Mouse (Mus musculus): ENCODE measurements around the gene Usp30. TPM values are rescaled to one million over a fixed set of nuclear protein-coding genes. Genes with fewer than 3 reads are reported as not detected.
A peak's percentile ranks its signal among the peaks of the same experiment; 100 is the strongest.

The Usp30 gene
- total RNA-seq, 2 experiments from 2014 or later, result 0.60 to 6.3 TPM

DNA sequence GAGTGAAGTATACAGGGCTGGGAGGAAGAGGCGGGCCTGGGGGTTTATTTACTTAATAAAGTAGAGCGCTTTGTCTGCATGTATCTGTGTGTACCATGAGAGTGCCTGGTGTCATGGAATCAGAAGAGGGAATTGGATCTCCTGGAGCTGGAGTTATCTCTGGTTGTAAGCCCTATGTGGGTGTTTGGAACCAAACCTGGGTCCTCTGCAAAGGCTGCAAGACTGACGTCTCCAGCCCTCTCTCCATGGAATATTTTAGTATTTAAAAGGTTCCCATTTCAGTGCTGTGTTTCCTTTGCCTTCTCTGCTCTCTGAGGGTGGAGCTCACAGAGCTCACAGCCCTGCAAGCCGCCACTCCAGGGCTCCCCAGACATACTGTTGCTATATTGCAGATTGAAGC lies 54.5 kb downstream of the Usp30 start:
- ATAC-seq (replicated peaks; ENCODE audit: low FRiP score, poor library complexity, severe bottlenecking), result no peak

DNA sequence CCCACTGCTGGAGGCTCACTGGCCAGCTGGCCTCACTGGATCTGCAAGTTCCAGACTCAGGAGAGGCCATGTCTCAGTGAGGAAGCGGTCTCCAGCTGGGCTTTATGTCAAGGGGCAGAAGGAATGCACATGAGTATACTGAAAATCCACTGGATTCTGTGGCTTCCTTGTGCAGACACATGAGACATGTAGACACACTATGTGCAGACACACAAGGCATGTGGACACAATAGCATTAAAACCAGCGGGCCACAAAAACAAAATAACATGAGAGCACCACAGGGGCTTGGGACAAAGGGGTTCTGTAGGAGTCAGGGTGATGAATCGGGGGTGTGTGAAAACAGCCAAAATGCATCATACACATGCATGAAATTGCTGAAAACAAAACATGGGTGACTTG lies 60.7 kb downstream of the Usp30 start:
- ATAC-seq (replicated peaks; ENCODE audit: low FRiP score, poor library complexity, severe bottlenecking), result no peak

DNA sequence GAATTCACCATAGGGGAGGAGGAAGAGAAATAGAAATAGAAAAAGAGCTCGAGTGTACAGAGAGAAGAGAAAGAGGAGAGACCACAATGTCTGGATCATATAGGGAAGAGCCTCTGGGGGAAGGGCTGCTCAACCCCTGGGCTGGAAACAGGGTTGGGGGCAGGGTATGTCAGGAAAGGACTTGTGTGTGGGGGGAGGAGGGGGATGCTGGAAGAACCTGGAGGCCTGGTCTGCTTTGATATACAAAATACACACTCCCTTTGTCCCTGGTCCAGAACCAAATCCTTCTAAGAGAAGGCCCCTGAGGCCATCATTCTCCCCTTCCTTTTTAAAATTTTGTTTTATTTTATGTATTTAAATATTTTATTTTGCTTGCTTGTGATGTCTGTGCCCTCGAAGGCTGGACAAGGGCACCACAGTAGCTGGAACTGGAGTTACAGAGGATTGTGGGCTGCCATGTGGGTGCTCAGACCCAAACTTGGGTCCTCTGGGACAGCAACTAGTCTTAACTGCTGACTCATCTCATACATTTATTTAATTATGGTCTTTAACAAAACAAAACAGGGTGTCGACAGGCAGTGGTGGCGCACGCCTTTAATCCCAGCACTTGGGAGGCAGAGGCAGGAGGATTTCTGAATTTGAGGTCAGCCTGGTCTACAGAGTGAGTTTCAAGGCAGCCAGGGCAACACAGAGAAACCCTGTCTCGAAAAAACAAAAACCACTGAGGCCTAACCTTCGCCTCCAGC lies 61.4 kb downstream of the Usp30 start:
- ATAC-seq (replicated peaks; ENCODE audit: low FRiP score, poor library complexity, severe bottlenecking), result no peak

DNA sequence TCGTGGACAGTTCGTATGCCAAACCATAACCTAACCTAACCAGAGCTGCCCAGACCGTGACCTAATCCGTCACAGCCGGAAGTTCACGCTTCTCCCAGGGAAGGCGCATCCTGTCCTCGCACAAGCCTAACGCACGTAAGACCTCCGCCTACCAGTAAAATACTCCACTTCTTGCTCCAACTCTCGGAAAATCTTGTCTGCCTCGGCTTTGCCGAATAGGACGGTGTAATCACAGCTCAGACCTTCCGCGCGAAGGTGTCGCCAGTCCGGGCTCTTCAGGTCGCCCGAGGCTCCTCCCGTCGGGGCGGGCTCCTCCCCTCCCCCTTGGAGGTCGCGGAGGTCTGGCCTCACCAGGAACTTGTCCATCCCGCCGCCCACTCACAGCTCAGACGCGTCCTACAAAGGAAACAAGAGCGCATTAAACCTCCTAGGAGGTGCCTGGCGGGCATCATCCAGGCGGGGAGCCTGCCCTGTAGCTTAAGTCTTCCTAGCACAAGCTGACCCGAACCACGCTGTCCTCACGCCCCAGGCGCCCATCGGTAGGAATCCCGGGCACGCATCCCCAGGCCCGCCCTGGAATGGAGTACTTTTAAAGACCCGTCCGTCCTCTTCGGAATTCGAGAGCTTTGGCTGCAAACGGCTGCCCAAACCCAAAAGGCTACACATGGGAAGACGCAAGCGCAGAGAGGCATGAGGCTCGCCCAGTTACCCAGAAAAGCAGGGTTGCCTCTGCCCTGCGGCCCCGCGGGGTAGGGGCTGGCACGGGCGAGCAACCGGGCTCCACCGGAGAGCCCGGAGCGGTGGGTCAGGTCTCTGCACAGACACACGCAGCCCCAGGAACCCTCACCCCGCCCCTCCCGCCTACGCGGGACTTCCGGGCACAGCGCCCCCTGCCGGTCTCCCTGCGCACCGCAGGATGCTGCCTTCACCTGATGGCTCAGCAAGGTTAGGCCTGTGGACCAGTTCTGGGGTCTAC lies 62.4 kb downstream of the Usp30 start, which contains the start of gene Alkbh2:
Alkbh2 (minus strand) TSS at position 845 of the 976 bp plus-strand sequence.
- peak; percentile 52 for ATAC-seq (replicated peaks; ENCODE audit: low FRiP score, poor library complexity, severe bottlenecking)

DNA sequence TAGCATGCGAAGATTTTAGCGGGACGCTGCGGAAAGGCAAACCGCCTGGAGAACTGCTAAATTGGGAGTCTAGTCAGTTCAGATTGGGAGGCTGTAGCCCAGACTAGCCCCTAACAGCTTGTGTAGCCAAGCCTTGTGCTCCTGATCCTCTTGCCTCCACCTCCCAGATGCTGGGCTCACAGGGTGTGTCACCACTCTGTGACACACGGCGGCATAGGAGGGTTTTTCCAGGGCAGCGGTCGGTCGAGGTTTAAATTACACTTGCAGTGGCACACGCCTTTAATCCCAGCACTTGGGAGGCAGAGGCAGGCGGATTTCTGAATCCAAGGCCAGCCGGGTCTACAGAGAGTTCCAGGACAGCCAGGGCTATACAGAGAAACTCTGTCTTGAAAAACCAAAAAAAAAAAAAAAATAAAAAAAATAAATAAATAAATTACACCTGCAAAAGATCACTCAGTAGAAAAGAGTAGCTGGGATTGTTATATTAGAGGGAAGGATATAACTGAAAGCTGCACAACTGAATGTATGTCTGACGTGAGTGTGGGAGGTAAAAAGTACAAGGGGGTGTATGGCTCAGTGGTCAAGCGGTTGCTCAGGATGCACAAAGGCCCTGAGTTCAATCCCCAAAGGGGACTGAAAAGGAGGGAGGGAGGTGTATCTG lies 64.4 kb downstream of the Usp30 start:
- no peak for ATAC-seq (replicated peaks; ENCODE audit: low FRiP score, poor library complexity, severe bottlenecking)

DNA sequence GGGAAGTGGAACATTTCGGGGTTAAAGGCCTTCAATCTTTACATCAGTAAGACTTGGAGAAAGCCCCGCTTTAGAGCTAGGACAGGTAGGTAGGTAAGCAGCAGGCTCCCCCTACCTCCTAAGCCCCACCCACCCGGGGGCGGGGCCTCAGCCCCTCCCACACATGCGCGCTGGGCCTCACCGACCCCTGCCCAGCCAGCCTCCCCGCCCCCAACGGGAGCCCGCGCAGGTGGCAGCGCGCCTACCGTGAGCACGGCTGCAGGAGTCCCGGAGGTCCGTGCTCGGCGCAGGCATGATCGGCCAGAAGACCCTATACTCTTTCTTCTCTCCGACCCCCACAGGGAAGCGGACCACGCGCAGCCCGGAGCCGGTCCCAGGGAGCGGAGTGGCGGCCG lies 64.9 kb downstream of the Usp30 start, which contains the start of gene Ung:
Ung (plus strand) TSS at position 176 of the 395 bp plus-strand sequence.
- ATAC-seq (replicated peaks; ENCODE audit: low FRiP score, poor library complexity, severe bottlenecking), result no peak

DNA sequence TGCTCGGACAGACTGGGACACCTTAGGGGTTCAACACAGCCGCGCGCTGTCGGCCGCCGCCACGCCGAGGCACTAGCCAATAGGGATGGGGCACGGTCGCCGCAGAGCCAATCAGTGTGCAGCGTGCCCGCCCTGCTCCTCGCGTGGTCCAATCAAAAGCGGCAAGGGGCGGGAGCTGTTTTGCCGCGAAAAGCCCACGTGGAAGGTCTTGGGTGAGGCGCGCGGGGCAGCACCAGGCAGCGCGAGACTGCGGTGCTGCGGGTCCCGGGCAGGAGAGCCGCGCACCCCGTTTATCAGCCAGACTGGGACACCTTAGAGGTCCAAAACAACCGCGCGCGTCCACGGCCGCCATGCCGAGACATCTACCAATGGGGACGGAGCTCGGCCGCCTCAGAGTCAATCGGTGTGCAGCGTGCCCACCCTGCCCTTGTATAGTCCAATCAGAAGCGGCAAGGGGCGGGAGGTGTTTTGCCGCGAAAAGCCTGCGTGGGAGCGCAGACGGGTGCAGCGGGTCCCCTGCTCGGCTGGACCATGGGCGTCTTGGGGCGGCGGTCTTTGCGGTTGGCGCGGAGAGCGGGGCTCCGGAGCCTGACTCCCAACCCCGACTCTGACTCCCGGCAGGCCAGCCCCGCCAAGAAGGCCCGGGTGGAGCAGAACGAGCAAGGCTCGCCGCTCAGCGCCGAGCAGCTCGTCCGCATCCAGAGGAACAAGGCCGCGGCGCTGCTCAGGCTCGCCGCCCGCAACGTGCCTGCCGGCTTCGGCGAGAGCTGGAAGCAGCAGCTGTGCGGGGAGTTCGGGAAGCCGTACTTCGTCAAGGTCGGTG lies 65.6 kb downstream of the Usp30 start:
- ATAC-seq (replicated peaks; ENCODE audit: low FRiP score, poor library complexity, severe bottlenecking), result peak; percentile 87

DNA sequence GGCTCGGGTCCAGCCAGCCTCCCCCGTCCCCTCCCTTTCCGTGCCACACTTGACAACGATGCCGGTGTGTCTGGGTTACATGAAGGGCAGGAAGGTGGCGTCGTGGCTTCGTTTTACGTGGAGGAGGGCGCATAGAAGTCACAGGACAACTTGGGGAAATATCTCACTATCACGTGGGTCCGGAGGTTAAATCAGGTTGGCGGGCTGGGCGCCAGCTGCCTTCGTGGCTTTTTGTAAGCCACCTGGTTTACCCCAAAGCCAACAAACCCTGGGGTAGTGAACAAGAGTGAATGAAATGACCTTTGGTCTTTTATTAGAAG lies 66.2 kb downstream of the Usp30 start:
- no peak for ATAC-seq (replicated peaks; ENCODE audit: low FRiP score, poor library complexity, severe bottlenecking)

DNA sequence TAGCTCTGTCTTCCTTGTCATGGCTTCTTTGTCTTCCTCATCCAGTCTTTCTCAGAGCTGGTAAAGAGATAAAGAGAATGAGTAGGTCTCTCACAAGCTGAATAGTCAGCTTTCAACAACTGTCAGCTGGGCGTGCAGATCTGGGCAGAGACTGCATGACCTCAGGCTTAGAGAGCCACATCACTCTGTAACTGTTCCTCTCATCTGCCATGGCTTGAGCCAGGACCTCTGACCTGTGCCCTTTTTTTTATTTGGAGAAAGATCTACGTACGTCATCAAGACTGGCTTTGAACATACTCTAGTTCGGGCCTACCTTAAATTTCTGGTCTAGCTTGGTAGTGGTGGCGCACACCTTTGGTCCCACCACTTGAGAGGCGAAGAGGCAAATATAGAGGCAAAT lies 67.6 kb downstream of the Usp30 start:
- ATAC-seq (replicated peaks; ENCODE audit: low FRiP score, poor library complexity, severe bottlenecking), result no peak

DNA sequence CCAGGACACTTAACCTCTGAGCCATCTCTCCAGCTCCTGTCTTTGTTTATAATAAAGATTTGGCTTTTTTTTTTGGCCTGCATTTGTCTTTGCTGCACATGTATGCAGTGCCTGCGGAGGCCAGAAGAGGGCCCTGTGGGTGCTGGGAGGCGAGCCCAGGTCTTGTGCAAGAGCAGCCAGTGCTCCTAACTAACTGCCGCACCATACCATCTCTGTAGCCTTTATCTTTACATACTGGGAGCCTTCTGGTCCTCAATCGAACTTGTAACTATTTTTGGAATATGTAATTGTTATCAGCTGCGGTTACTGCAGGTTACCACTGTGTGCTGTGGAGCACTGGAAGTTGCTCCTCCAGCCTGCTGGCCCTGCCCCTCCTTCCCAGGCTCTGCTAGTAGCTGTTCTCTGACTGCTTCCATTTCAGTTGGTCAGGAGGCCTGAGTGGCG lies 68.9 kb downstream of the Usp30 start:
- ATAC-seq (replicated peaks; ENCODE audit: low FRiP score, poor library complexity, severe bottlenecking), result no peak

DNA sequence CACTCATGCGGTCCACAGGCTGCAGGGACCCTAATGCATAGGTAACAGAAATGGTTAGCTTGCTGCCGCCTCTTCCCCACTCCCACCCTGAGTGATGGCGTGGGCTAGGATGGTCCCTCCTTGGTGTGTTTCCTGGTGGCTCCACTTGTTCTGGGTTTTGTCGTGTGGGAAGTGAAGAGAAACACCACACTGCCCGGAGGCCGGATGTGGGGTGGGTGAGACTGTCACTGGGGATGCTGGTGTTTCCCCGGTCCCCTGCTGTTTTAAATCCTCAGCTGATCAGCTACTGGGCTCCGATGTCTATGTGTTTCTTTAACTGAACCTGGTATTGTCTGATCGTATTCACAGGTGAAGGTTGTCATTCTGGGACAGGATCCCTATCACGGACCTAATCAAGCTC lies 70.3 kb downstream of the Usp30 start:
- no peak for ATAC-seq (replicated peaks; ENCODE audit: low FRiP score, poor library complexity, severe bottlenecking)

DNA sequence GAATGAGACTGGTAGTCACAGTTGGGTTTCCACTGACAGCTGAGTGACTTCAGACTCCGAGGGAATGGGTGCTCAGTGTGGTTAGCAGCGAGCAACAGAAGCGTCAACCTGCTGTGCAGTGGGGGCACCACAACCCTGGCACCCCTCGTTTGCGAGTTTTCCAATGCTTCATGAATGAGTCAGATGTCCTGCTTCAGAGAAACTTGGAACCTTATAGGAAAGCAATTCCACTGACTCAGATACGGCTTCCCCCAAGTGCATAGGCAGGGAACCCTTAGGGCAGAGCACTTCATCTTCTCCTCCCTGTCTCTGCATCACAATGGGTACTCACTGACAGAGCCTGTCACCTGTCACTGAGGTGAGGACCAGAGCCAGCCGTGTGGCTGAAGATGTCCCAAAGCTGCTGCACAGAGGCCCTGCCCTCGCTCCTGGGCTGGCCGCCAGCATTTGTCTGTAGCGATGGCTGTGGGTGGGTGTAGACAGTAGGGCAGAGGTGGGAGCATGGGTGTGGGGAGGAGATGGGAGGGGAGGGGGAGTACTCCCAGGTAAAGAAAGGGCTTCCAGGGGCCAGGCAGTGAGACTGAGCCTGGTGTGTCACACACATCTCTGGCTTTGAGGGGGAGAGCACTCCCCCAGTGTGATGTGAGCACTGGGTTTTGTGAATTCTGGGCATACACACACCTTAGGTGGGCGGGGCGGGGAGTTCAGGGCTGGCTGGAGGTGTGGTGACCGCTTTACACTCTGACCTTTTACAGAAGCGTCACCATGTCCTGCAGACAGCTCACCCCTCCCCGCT lies 72.4 kb downstream of the Usp30 start:
- no peak for ATAC-seq (replicated peaks; ENCODE audit: low FRiP score, poor library complexity, severe bottlenecking)

DNA sequence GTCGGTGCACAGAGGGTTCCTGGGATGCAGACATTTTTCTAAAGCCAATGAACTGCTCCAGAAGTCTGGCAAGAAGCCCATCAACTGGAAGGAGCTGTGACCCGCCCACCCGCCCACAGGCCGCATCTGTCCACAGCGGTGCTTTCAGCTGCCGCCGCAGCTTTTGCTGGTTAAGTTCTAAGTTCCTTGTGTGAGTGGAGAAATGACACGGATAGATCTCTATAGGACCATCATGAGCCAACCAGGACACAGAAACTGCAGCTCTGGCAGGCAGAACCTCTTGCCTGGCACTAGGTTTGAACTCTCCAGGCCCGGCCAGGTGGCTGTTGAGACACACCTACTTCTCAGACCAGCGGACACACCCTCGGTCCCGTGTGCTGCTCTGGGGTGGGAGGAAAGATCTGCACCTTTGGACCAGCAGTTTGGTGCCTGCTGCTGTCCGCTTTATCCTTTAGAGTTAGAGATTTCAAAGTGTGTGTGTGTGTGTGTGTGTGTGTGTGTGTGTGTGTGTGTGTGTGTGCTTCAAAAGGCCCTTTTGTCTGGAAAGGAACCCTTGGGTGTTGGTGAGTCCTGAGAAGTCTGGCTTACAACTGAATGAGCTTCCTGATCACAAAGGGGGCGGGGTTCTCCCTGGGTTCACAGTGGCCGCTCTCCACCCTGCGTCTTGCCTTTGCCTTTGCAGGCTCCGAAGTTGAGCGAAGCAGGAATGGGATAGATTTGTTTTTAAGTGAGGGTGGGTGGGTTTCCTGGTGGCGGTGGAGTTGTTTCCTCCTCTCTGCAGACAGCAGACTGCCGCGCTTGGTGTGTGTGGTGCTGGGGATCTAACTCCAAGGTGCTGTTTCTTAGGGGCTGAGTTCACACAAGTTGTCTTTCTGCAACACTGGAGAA lies 73.3 kb downstream of the Usp30 start:
- no peak for ATAC-seq (replicated peaks; ENCODE audit: low FRiP score, poor library complexity, severe bottlenecking)

DNA sequence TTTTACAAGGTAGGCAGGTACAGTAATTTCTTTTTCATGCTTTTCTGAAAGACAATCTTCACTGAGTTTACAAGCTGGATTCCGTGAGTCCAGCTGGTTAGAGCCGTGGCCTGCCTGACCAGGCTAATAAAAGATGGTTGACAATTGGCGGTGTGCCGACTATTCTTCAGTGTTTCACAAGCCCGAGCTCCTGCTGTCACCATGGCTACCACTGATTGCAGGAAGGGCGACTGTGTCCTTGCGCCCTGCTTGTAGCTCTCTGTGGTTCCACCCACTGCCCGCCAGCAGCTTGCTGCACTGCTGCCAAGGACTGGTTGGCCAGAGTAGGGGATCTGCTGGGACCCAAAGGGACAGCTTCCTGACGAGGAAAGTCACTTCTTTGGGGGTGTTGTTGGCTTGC lies 73.9 kb downstream of the Usp30 start:
- no peak for ATAC-seq (replicated peaks; ENCODE audit: low FRiP score, poor library complexity, severe bottlenecking)

DNA sequence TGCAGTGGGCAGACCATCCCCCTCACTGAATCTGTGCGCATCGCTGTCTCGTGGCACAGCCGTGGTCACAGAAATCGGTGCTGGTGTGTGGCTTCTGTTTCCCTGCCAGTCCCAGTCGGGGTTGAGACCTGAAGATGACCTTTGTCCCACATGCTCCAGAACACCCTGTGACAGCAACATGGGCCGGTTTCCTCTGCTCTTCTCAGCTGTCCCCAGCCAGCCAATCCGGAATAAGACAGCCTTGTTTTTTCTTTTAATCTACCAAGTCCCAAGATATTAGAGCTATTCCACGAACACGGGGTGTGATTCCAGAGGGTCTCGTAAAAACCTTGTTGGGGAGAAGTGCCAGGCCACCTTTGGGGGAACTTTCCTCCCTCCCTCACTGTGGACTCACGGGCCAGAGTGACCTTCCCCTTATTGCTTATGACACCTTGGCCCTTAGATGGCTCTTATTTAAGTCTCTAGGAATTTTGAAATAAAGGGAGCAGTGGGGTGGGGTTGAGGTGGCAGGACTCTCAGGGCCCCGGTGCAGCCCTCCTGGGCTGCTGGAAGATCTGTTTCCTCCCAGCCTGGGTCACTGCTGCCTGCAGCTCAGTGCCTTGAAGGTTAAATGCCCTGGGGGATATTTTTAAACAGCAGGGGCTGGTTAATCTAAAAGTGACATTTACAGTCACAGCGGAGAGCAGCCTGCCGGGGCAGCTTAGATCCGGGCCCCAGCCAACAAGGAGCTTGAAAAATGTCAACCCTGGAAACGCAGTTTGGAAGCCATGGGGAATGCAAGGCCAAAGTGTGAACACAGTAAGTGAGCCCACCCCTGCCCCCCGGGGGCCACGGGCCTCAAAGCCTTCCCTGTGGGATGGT lies 81.0 kb downstream of the Usp30 start, which contains the start of gene Acacb:
Acacb (plus strand) TSS at position 508 of the 861 bp plus-strand sequence.
- ATAC-seq (replicated peaks; ENCODE audit: low FRiP score, poor library complexity, severe bottlenecking), result no peak

DNA sequence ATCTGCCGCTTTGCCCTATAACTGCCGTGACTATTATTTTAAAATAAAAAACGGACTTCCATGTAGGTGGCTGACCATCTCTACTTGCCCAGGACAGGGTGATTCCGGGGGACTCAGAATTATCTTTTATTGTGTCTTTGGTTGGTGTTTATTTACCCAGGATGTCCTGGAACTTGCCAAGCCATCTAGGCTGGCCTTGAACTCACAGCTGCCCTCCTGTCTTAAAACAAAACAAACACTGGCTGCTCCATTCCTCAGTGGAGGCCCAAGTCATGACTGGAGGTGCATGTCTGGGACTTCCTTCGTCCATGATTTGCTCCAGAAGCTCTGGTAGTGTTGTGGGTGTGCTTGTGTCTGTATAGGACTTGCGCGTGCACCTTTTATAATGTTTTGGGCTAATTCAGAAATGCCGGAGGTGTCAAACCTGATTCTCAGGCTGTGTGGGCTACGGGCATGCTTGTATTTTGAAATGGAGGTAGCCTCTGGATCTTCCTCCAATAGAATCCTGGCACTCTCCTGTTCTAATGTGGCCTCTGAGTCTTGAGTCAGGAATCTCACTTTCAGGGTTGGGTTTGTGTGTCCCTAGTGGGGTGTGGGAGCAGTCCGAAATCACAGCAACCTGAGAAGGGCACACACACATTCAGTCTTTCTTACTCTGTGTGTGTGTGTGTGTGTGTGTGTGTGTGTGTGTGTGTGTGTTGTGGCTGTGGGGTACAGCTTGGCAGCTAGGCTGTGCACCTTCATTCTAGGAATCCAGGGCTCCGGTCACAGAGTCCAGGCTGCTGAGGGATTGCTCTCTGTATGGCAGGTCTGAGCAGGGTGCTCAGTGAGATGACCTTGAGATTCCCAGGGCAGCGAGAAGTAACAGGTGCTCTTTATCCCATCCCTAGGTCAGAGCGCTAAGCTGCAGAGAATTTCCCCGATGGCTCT lies 82.0 kb downstream of the Usp30 start:
- ATAC-seq (replicated peaks; ENCODE audit: low FRiP score, poor library complexity, severe bottlenecking), result no peak
